ENCODE assay signal across 8 mouse cellular contexts in the genomic region with DNA sequence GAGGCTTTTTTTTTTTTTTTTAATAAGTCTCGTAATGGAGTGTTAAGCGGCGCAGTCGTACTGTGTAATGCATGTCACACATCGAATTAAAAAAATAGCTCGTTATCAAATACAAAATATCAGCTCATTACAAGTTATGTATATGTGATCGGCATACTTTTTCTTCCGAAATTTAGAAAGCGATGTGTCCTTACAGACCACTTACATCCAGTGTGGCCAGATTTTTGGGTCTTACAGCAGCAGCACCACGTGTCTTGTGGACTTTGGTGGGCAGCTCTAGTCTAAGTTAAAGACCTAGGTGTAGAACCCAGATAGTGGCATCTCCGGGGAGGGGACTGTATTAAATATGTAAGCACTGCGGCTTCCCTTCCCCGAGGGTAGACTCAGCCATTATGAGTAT. TPM values are rescaled to one million over a fixed set of nuclear protein-coding genes. Genes with fewer than 3 reads are reported as not detected.
DNase-seq lines count a peak whose midpoint lies in the region; ATAC-seq and TF ChIP-seq lines count a peak whose summit lies in the region.

No protein-coding gene starts in this region.

- no peak for TF ChIP-seq EP300 in liver, postnatal 0 days (IDR thresholded peaks at IDR 0.05; ENCODE audit: low read depth)

- DNase-seq in lung, postnatal 10 days, result no peak
- peak; percentile 20 for DNase-seq in c-Kit-positive CD71-positive TER-119-negative erythroid progenitor cells, embryonic 14.5 days (ENCODE audit: low read depth)
- no peak for DNase-seq in liver, postnatal 0 days
- peak; percentile 5 to 11 for DNase-seq in thymus, postnatal 10 days (ENCODE audit: low spot score in 2 of 2)
- DNase-seq in right cerebral cortex, adult 18-20 months, result no peak
- DNase-seq in ovary, adult 18-20 months (ENCODE audit: low spot score), result no peak

- peak overlapping the region; percentile 67 for H3K4me2 ChIP-seq in lung, embryonic 15.5 days
- peak overlapping the region; percentile 81 for H3K4me2 ChIP-seq in hindbrain, embryonic 12.5 days (replicated peaks)
- peak overlapping the region; percentile 85 for H3K4me2 ChIP-seq in liver, postnatal 0 days (ENCODE audit: low read depth, low read length)

- H3K9me3 ChIP-seq in lung, embryonic 15.5 days, result no peaks in the 10 kb centered on the region
- no peaks in the 10 kb centered on the region for H3K9me3 ChIP-seq in hindbrain, embryonic 12.5 days (replicated peaks)
- H3K9me3 ChIP-seq in liver, postnatal 0 days (ENCODE audit: low read length), result no peaks in the 10 kb centered on the region

- peak overlapping the region; percentile 98 for H3K4me3 ChIP-seq in lung, embryonic 15.5 days
- H3K4me3 ChIP-seq in hindbrain, embryonic 12.5 days, result peak overlapping the region; percentile 92
- H3K4me3 ChIP-seq in liver, postnatal 0 days (ENCODE audit: low read depth, low read length), result peak overlapping the region; percentile 92

- TF ChIP-seq CTCF in liver, postnatal 0 days (IDR thresholded peaks at IDR 0.05; ENCODE audit: low read depth), result no peak

- no peak for ATAC-seq in lung, embryonic 15.5 days (ENCODE audit: borderline replicate concordance, extremely low read depth, low FRiP score, low TSS enrichment)
- ATAC-seq in hindbrain, embryonic 12.5 days (ENCODE audit: low FRiP score), result peak; percentile 12; the same call in 1 of the 2 replicates
- ATAC-seq in liver, postnatal 0 days, result no peak

- peak overlapping the region; percentile 93 for H3K9ac ChIP-seq in lung, embryonic 15.5 days
- peak overlapping the region; percentile 57 for H3K9ac ChIP-seq in hindbrain, embryonic 12.5 days
- H3K9ac ChIP-seq in liver, postnatal 0 days (replicated peaks), result peak overlapping the region; percentile 96

- no peaks in the 10 kb centered on the region for H3K27me3 ChIP-seq in lung, embryonic 15.5 days
- H3K27me3 ChIP-seq in hindbrain, embryonic 12.5 days, result no peaks in the 10 kb centered on the region
- no peaks in the 10 kb centered on the region for H3K27me3 ChIP-seq in liver, postnatal 0 days (ENCODE audit: insufficient read depth, low read length)

- WGBS in lung, embryonic 15.5 days, result under 1% methylated on average over 13 of the region's 13 CpGs
- 5% methylated on average over 13 of the region's 13 CpGs for WGBS in hindbrain, embryonic 12.5 days
- under 1% methylated on average over 13 of the region's 13 CpGs for WGBS in liver, postnatal 0 days (ENCODE audit: insufficient replicate concordance)

- H3K36me3 ChIP-seq in lung, embryonic 15.5 days, result peaks cover 4% of the 10 kb centered on the region
- peaks cover 16% of the 10 kb centered on the region for H3K36me3 ChIP-seq in hindbrain, embryonic 12.5 days
- H3K36me3 ChIP-seq in liver, postnatal 0 days (replicated peaks; ENCODE audit: insufficient read depth, low read length), result peaks cover 16% of the 10 kb centered on the region; the same call in 1 of the 2 replicates

- H3K27ac ChIP-seq in lung, embryonic 15.5 days, result peak overlapping the region; percentile 89
- peak overlapping the region; percentile 94 for H3K27ac ChIP-seq in hindbrain, embryonic 12.5 days
- peak overlapping the region; percentile 92 for H3K27ac ChIP-seq in liver, postnatal 0 days (ENCODE audit: low read depth)

- H3K4me1 ChIP-seq in lung, embryonic 15.5 days, result peaks cover 22% of the 10 kb centered on the region
- H3K4me1 ChIP-seq in hindbrain, embryonic 12.5 days, result peaks cover 24% of the 10 kb centered on the region
- peaks cover 33% of the 10 kb centered on the region for H3K4me1 ChIP-seq in liver, postnatal 0 days (ENCODE audit: insufficient read depth)

RNA-seq across cellular contexts. Expression of a gene that starts 0.5 kb away (rescaled TPM):
- polyA plus RNA-seq in lung, embryonic 15.5 days (2015; fragmentation: Nextera tagmentation; extraction: Ambion mirVana), result 15.7 and 20.6 TPM in 2 replicates
- 18.3 and 20.1 TPM in 2 replicates for polyA plus RNA-seq in hindbrain, embryonic 12.5 days (2016; fragmentation: Nextera tagmentation; extraction: Ambion mirVana)
- 15.2 and 19.6 TPM in 2 replicates for polyA plus RNA-seq in liver, postnatal 0 days (2015; fragmentation: Nextera tagmentation; extraction: Ambion mirVana)

RNA-seq across cellular contexts. Expression of a gene that starts 30.9 kb away (rescaled TPM):
- polyA plus RNA-seq in lung, embryonic 15.5 days (2015; fragmentation: Nextera tagmentation; extraction: Ambion mirVana), result 159 and 160 TPM in 2 replicates
- polyA plus RNA-seq in hindbrain, embryonic 12.5 days (2016; fragmentation: Nextera tagmentation; extraction: Ambion mirVana), result 171 and 173 TPM in 2 replicates
- 36.1 and 42.3 TPM in 2 replicates for polyA plus RNA-seq in liver, postnatal 0 days (2015; fragmentation: Nextera tagmentation; extraction: Ambion mirVana)

Comparison
In these comparisons a context has a peak if more than half of its experiments do, and no peak if none do; other contexts are left out.
1. DNase-seq: peak in c-Kit-positive CD71-positive TER-119-negative erythroid progenitor cells, embryonic 14.5 days (single experiment) and thymus, postnatal 10 days (2 of 2); none in lung, postnatal 10 days (single experiment), liver, postnatal 0 days (single experiment), right cerebral cortex, adult 18-20 months (single experiment) and ovary, adult 18-20 months (single experiment).
2. Peak in every context shown above with its lines, with median percentiles within 50 percentile points of each other: H3K27ac ChIP-seq, H3K4me2 ChIP-seq, H3K4me3 ChIP-seq and H3K9ac ChIP-seq.